Mouse (Mus musculus) stomach, embryonic 16.5 days (tissue): ENCODE results near the gene Pde4d. TPM values are rescaled to one million over a fixed set of nuclear protein-coding genes. Genes with fewer than 3 reads are reported as not detected.

Experiments used
- ATAC-seq: fragments of 200-750 bp; cut with Nextera tagmentation; 2 replicates; pipeline ENCODE4 v1.8.0; 2017; ENCODE audit warnings: moderate number of reproducible peaks, moderate TSS enrichment; ENCODE audit not compliant: insufficient read depth, low FRiP score
- H3K27ac ChIP-seq: fragments of 300-500 bp; sonication (generic); 2 replicates; pipeline ENCODE4 v1.5.1; 2014; ENCODE audit warnings: low read length
- H3K27me3 ChIP-seq: fragments of 300-500 bp; sonication (generic); 2 replicates; pipeline ENCODE4 v1.6.1; 2014; ENCODE audit warnings: low read length, control low read depth, mixed read lengths; ENCODE audit not compliant: control insufficient read depth, insufficient read depth
- H3K36me3 ChIP-seq: fragments of 300-500 bp; sonication (generic); 2 replicates; pipeline ENCODE4 v1.6.1; 2014; ENCODE audit warnings: low read length; ENCODE audit not compliant: control insufficient read depth, insufficient read depth
- H3K4me1 ChIP-seq: fragments of 300-500 bp; sonication (generic); 2 replicates; pipeline ENCODE4 v1.6.1; 2014; ENCODE audit warnings: low read length, control low read depth, mixed read lengths; ENCODE audit not compliant: control insufficient read depth, insufficient read depth
- H3K4me2 ChIP-seq: fragments of 300-500 bp; sonication (generic); 2 replicates; pipeline ENCODE4 v1.6.1; 2014; ENCODE audit warnings: low read depth, low read length, mixed read lengths
- H3K4me3 ChIP-seq: fragments of 300-500 bp; sonication (generic); replicated peaks from 2 replicates; pipeline ENCODE4 v1.5.1; 2014; ENCODE audit warnings: mild to moderate bottlenecking, low read length
- H3K9ac ChIP-seq: fragments of 300-500 bp; sonication (generic); 2 replicates; pipeline ENCODE4 v1.6.1; 2014; ENCODE audit warnings: low read length
- H3K9me3 ChIP-seq: fragments of 300-500 bp; sonication (generic); replicated peaks from 2 replicates; pipeline ENCODE4 v1.6.1; 2016; ENCODE audit warnings: low read length, control low read depth; ENCODE audit not compliant: control insufficient read depth
- WGBS: fragments of 180-500 bp; shearing (Covaris S2); extraction: QIAGEN DNeasy Blood & Tissue Kit; methylation state at CpG from one replicate; pipeline ENCODE4 v1.1.7; 2014; 5-methylcytosine and 5-hydroxymethylcytosine counted together
- polyA plus RNA-seq: library from polyadenylated mRNA; unstranded; fragments of >200 nt; fragmentation: Nextera tagmentation; extraction: Ambion mirVana; gene quantifications from 2 replicates; pipeline ENCODE4 v1.2.1, GENCODE M21; 2015

Pde4d gene
- polyA plus RNA-seq, 1 experiment from 2014 or later, result 22.1 TPM

DNA sequence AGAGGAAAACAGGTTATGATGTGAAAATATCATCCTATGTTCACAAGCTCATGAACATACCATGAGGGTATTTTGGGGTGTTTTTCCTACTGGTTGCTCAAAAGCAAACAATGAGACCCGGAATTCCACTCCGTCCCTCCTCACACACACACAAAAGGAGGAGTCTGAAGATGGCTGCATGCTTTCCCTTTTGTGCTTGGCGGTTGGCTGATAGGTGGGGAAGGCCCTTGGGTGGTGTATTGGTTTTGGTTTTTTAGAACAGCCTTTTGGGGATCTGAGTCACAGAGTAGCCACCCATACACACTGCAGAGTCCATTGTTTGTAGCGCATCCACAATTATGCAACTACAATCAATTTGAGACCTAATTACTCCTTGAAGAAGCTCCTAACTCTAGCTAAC lies 1257.4 kb downstream of the Pde4d start:
- Histone ChIP-seq H3K9me3 (no peaks in the 10 kb centered on the region), H3K27me3 (no peaks in the 10 kb centered on the region), H3K4me1 (no peaks in the 10 kb centered on the region), H3K27ac (no peak overlapping the region), H3K4me3 (no peak overlapping the region), H3K9ac (no peak overlapping the region), H3K4me2 (no peak overlapping the region), H3K36me3 (no peaks in the 10 kb centered on the region)
- ATAC-seq, result no peak
- WGBS, result 87% methylated on average over 4 of the region's 4 CpGs

DNA sequence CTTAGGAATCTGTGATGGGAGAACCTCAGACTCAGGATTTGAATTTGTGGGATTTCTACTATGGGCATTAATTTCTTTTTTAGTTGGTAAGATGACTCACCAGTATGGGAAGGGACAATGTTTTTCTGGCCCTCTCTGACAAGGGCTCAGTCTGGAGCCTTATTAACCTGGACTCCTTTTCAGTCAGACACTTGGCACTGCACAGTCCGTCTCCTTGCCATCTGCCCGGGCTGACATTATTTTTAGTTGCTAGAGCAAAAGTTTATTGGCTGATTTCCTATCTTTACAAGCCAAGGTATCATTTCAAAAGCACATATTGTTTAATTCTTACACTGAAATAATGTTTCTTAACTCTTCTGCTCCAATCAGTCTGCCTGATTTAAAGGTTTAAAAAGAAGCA lies 1258.6 kb downstream of the Pde4d start:
- Histone ChIP-seq H3K36me3 (no peaks in the 10 kb centered on the region), H3K4me2 (no peak overlapping the region), H3K4me3 (no peak overlapping the region), H3K4me1 (no peaks in the 10 kb centered on the region), H3K27ac (no peak overlapping the region), H3K9me3 (no peaks in the 10 kb centered on the region), H3K27me3 (no peaks in the 10 kb centered on the region), H3K9ac (no peak overlapping the region)
- WGBS, result 82% methylated on average over 2 of the region's 2 CpGs
- no peak for ATAC-seq

DNA sequence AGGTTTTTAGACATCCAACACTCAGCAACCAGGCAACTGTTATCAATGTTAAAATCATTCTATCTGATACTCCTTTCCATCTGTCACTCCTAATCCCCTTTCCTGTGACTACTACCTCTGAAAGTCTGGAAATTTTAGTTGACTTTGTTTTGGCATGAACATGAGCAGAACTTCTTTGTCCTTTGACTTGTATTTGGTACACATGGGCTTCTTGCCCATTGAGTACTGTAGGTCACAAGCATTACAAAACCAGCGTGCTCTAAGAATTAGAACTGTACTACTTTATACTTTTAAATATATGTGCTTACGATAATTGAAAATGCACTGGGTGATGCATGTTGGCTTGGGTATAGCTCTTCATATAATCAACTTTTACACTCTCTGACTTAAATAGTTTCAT lies 1264.8 kb downstream of the Pde4d start:
- 84% methylated on average over 2 of the region's 2 CpGs for WGBS
- H3K9ac ChIP-seq, result no peak overlapping the region
- H3K36me3 ChIP-seq, result no peaks in the 10 kb centered on the region
- H3K27me3 ChIP-seq, result no peaks in the 10 kb centered on the region
- H3K4me3 ChIP-seq, result no peak overlapping the region
- no peak for ATAC-seq
- H3K4me2 ChIP-seq, result no peak overlapping the region
- 0 out of 2 replicates have a peak, but pooled peaks cover under 1% of the 10 kb centered on the region for H3K4me1 ChIP-seq
- no peaks in the 10 kb centered on the region for H3K9me3 ChIP-seq
- no peak overlapping the region for H3K27ac ChIP-seq

DNA sequence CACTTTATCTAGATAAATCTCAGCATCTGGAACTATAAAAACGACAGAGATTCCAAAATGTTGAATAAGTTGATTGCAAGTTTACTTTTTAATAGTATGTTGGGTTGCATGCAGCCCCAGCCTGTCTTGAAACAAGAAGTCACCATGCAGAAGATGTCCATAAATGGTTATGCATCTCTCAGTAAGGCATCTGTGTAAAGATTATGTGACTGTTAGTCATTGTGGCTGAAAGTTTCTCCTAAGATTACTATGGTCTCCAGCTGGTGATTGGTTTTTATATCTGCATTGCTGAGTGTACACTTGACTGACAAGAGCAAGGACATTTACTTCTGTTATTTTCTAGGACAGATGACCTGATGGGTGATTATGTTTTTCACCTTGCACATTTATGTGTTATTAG lies 1265.6 kb downstream of the Pde4d start:
- Histone ChIP-seq H3K4me1 (0 out of 2 replicates have a peak, but pooled peaks cover 4% of the 10 kb centered on the region), H3K4me3 (no peak overlapping the region)
- 34% methylated on average over 1 of the region's 1 CpGs for WGBS

DNA sequence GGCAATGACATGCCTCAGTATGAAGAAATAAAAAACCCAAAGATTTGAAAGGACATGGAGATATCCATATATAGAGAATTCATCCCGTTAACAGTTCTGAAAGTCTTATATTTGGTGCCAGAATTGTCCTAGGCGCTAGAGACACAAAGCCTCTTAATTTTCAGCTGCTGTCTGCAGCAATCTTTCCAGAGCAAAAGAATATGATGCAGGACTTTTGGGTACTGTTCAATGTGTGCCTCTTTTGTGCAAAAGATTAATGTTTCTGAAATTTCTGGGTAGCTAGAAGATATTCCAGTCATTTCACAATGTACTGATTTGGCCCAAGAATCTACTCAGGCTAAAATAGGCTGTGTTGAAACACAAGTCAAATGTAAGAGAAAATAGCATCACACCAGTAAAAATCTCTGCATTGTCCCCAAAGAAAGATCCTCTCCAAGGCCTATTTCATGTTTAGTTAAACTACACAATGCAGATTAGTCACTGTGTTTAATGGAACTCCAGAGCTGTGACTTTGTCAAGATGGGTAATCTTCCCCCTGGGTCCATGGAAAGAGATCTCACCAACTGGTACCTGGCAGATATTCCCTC lies 1270.5 kb downstream of the Pde4d start:
- Histone ChIP-seq H3K27ac (no peak overlapping the region), H3K4me2 (no peak overlapping the region), H3K4me3 (no peak overlapping the region), H3K36me3 (no peaks in the 10 kb centered on the region), H3K9me3 (no peaks in the 10 kb centered on the region), H3K27me3 (no peaks in the 10 kb centered on the region), H3K9ac (no peak overlapping the region), H3K4me1 (0 out of 2 replicates have a peak, but pooled peaks cover 4% of the 10 kb centered on the region)
- ATAC-seq, result no peak
- 81% methylated on average over 2 of the region's 2 CpGs for WGBS

More for the DNA sequence above, 1265.6 kb downstream of the Pde4d start:
- no peak overlapping the region for H3K27ac ChIP-seq
- H3K36me3 ChIP-seq, result no peaks in the 10 kb centered on the region
- no peaks in the 10 kb centered on the region for H3K27me3 ChIP-seq
- no peaks in the 10 kb centered on the region for H3K9me3 ChIP-seq
- no peak overlapping the region for H3K4me2 ChIP-seq
- ATAC-seq, result no peak
- H3K9ac ChIP-seq, result no peak overlapping the region

DNA sequence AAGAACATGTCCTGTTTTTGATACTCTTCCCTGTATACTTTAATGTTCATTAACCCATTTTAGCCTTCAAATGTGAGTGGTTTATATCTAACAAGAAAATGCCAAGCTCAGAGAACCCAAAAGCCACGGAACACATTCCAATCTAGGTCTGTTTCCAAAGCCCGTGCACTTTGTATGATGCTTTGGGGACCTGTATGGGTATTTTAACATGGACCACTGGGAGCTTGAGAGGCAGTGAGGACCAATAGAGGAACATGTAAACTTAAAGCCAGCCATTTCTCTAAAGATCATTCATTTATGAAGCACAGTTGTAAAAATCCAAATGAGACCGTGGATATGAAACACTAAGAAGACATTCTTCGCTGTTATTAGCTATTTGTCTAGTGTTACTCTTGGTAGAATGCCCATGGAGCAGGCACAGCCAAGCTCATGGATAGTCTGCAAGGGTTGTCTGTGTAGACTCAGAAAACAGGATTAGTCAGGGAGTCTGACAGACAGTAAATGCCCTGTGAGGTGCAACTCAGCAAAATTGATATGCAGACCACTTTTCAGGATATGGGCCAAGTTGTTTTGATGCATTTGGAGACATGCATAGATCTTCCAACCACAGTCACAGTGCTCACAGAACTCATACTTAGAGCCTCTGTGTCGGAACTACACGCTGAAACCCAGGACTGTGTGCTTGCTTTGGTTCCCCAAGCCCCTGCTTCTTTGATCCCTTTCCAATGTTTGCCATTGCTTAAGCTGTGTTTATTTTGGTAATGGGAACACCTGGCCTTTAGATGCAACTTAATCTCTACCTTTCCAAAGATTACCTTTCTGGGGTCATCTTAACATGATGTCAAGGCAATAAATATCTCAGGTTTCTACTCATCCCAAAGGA lies 1272.7 kb downstream of the Pde4d start:
- Histone ChIP-seq H3K4me2 (no peak overlapping the region), H3K27ac (no peak overlapping the region), H3K36me3 (no peaks in the 10 kb centered on the region), H3K4me1 (0 out of 2 replicates have a peak, but pooled peaks cover 4% of the 10 kb centered on the region), H3K4me3 (no peak overlapping the region), H3K9me3 (no peaks in the 10 kb centered on the region), H3K9ac (no peak overlapping the region), H3K27me3 (no peaks in the 10 kb centered on the region)
- WGBS, result 65% methylated on average over 6 of the region's 6 CpGs
- ATAC-seq, result no peak

DNA sequence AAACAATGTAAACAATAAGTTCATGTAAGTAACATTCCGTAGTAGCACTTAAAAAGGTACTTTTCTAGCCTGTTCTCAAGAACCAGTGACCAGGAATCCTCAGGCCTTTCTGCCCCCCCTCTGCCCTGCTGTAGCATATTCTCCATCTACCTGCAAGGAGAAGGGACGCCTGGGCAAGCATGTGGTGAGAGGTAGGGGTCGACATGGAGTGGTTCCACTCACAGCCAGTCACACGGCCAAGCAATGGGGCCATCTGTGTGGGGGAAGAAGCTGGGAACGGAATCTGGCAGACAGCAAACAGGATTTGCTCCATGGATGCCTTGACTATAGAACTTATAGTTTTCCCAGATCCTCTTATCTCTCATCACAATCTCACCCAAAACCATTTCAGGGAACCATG lies 1277.6 kb downstream of the Pde4d start:
- ATAC-seq, result no peak
- no peaks in the 10 kb centered on the region for H3K4me1 ChIP-seq

DNA sequence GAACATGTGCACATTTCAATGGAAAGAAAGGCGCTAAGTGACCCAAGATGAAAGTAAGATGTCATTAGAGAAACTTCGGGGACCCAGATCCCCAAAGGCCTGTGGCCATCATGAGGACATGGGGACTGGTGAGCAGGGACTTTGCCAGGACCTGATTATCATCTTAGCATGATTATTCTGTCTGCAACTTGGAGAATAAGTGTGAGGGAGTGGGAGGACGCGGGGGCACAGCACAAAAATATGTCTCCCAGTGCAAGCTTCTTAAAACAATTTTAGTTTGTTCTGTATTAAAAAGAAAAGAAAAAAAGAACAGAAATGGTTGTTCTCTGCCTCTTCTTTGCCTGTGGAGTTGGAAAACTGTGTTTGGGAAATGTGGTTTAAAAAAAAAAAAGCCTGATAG lies 1279.9 kb downstream of the Pde4d start:
- 89% methylated on average over 4 of the region's 4 CpGs for whole genome bisulfite sequencing
- no peak overlapping the region for H3K4me2 ChIP-seq
- no peaks in the 10 kb centered on the region for H3K9me3 ChIP-seq
- H3K36me3 ChIP-seq, result no peaks in the 10 kb centered on the region
- H3K9ac ChIP-seq, result no peak overlapping the region
- no peak overlapping the region for H3K4me3 ChIP-seq
- no peak for ATAC-seq
- no peaks in the 10 kb centered on the region for H3K4me1 ChIP-seq
- no peak overlapping the region for H3K27ac ChIP-seq
- no peaks in the 10 kb centered on the region for H3K27me3 ChIP-seq

More for the DNA sequence above, 1277.6 kb downstream of the Pde4d start:
- no peak overlapping the region for H3K4me2 ChIP-seq
- no peak overlapping the region for H3K9ac ChIP-seq
- H3K27ac ChIP-seq, result no peak overlapping the region
- no peaks in the 10 kb centered on the region for H3K36me3 ChIP-seq
- no peaks in the 10 kb centered on the region for H3K9me3 ChIP-seq
- no peak overlapping the region for H3K4me3 ChIP-seq
- WGBS, result 68% methylated on average over 5 of the region's 5 CpGs
- H3K27me3 ChIP-seq, result no peaks in the 10 kb centered on the region

DNA sequence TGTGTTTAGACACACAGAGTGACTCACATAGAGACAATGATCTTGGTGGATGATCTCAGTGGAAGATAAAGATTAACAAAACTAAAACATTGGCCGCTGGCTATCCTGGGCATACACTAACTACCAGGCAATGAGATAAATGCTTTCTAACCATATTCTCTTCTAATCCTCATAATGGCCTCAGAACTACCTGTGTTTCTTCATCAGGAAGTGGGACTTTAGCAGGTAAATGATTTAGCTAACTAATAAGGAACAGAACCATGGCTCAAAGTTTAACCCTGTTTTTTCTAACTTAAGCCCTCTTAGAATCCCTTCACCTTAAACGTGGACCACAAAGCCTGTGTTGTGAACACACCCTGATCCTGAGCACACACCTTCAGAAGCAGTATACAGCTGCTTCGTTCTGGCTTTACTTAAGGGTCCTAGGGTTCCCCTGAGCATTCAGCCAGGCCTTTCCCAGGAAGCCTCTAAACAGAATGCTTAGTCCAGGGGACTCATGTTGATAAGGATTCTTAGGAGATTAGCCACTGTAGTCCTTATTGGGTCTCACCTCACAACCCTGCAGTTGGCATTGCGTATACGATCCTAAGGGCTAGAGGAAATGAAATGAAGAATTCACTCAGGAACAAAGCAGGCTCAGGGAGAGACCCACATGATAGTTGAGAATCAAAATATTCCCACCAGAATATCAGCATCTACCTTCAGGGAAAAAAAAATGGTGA lies 1283.1 kb downstream of the Pde4d start:
- no peak for ATAC-seq
- no peak overlapping the region for H3K27ac ChIP-seq
- no peaks in the 10 kb centered on the region for H3K36me3 ChIP-seq
- 74% methylated on average over 5 of the region's 5 CpGs for WGBS
- H3K4me1 ChIP-seq, result no peaks in the 10 kb centered on the region
- no peaks in the 10 kb centered on the region for H3K9me3 ChIP-seq
- H3K27me3 ChIP-seq, result no peaks in the 10 kb centered on the region
- no peak overlapping the region for H3K4me2 ChIP-seq
- H3K4me3 ChIP-seq, result no peak overlapping the region
- H3K9ac ChIP-seq, result no peak overlapping the region
